Mouse (Mus musculus): ENCODE measurements around the gene Daam2. TPM values are rescaled to one million over a fixed set of nuclear protein-coding genes. Genes with fewer than 3 reads are reported as not detected.

The Daam2 gene
- polyA plus RNA-seq, 1 experiment from 2014 or later: 4.7 TPM

DNA sequence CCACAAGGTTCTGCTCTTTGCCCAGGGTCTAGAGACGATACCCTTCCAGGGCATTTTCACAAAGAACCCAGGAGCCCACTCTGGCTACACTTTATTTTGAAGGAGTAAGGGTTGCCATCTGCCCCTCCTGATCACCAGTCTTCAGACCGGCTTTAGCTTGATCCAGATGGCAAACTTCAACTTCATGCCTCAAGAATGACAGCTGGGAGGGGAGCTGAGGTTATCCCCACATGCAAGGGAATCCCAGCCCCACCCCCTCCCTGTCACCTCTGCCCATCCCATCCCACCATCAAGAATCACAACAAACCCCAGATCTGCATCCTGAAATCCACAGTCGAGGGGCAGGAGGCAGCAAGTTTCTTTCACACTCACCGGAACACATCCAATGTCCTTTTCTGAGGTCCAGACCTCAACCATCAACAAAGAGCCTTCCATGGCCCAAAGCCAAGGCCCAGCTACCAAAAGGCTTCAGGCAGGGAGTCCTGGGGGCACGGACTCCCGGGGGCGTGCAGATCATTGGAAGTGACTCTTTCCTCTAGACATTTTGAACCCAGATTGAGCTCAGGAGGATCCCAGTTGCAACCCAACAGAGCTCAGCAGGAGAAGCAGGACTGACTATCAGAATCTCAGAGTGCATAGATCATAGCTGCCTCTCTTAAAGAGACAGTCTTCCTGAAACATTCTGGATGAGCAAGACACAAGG, 35.5 kb downstream of the Daam2 start:
- no peaks in the 10 kb centered on the region for H3K27me3 ChIP-seq (ENCODE audit: insufficient read depth, low read length)
- TF ChIP-seq CTCF (IDR thresholded peaks at IDR 0.05; ENCODE audit: low read depth): no peak
- H3K9ac ChIP-seq (ENCODE audit: low read depth, low read length): no peak overlapping the region
- 51% methylated on average over 7 of the region's 7 CpGs for WGBS
- DNase-seq (ENCODE audit: low spot score) (no peak), ATAC-seq (replicated peaks; ENCODE audit: low FRiP score, low read depth) (no peak)
- no peaks in the 10 kb centered on the region for H3K36me3 ChIP-seq (ENCODE audit: insufficient read depth, low read length)
- no peak overlapping the region for H3K4me3 ChIP-seq (replicated peaks; ENCODE audit: low read depth, low read length)
- H3K4me1 ChIP-seq (replicated peaks; ENCODE audit: insufficient read depth, low read length): no peaks in the 10 kb centered on the region
- H3K27ac ChIP-seq: peak overlapping the region; percentile 42; the same call in 1 of the 2 replicates
- H3K4me2 ChIP-seq (ENCODE audit: low read length): no peak overlapping the region
- H3K9me3 ChIP-seq (replicated peaks; ENCODE audit: low read length): no peaks in the 10 kb centered on the region

DNA sequence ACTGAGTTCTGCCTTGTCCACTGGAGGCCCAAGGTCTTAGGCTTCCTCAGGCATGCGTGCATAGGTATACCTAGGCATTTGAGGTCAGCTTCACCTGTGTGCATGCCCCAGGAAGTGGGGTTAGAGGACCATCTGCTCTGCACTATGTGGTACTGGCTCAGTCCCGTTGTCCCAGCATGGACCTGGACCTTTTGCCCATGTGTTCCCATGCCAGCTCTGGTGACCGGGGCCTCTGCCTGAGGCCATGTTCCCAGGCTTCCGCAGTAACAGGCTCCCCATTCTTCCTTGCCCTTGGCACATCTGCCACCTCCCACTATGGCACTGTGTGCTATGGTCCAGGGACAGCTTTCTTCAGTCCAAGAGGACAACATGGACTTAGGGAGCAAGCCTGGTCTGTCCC, 36.1 kb downstream of the Daam2 start:
- no peak overlapping the region for H3K4me2 ChIP-seq (ENCODE audit: low read length)
- H3K4me3 ChIP-seq (replicated peaks; ENCODE audit: low read depth, low read length): no peak overlapping the region
- no peaks in the 10 kb centered on the region for H3K27me3 ChIP-seq (ENCODE audit: insufficient read depth, low read length)
- H3K27ac ChIP-seq: no peak overlapping the region
- WGBS: 96% methylated on average over 4 of the region's 4 CpGs
- H3K9ac ChIP-seq (ENCODE audit: low read depth, low read length): no peak overlapping the region
- ATAC-seq (replicated peaks; ENCODE audit: low FRiP score, low read depth) (no peak), DNase-seq (ENCODE audit: low spot score) (no peak)
- H3K4me1 ChIP-seq (replicated peaks; ENCODE audit: insufficient read depth, low read length): no peaks in the 10 kb centered on the region
- TF ChIP-seq CTCF (IDR thresholded peaks at IDR 0.05; ENCODE audit: low read depth): no peak
- no peaks in the 10 kb centered on the region for H3K36me3 ChIP-seq (ENCODE audit: insufficient read depth, low read length)
- no peaks in the 10 kb centered on the region for H3K9me3 ChIP-seq (replicated peaks; ENCODE audit: low read length)

DNA sequence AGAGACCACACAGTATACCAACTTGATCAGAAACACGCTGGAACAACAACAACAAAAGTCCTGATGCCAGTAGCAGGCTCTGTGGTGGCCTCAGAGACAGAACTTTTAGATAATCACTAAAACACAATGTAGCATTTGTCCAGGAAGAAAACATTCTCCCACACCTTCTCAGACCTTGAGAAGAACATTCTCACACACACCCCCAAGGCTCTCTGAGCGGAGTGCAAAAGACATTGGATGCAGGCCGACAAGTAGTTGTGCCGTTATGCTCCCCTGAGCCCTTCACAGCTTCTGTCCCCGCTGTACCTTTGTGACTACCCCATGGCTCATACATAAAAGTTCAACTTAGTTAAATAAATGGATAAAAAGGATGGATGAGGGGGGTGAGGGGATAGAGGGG, 37.6 kb downstream of the Daam2 start:
- no peak for ATAC-seq (replicated peaks; ENCODE audit: low FRiP score, low read depth)
- WGBS: 84% methylated on average over 5 of the region's 5 CpGs

GRCm38 (mm10) chr17:49525911-49526310, 38.2 kb downstream of the Daam2 start:
- H3K4me1 ChIP-seq (replicated peaks; ENCODE audit: insufficient read depth, low read length): no peaks in the 10 kb centered on the region
- 91% methylated on average over 4 of the region's 4 CpGs for WGBS
- TF ChIP-seq CTCF (IDR thresholded peaks at IDR 0.05; ENCODE audit: low read depth): no peak

More for the DNA sequence above, 37.6 kb downstream of the Daam2 start:
- no peak for TF ChIP-seq CTCF (IDR thresholded peaks at IDR 0.05; ENCODE audit: low read depth)
- Histone ChIP-seq H3K27ac (no peak overlapping the region), H3K4me3 (replicated peaks; ENCODE audit: low read depth, low read length) (no peak overlapping the region), H3K9me3 (replicated peaks; ENCODE audit: low read length) (no peaks in the 10 kb centered on the region), H3K27me3 (ENCODE audit: insufficient read depth, low read length) (no peaks in the 10 kb centered on the region), H3K9ac (ENCODE audit: low read depth, low read length) (no peak overlapping the region), H3K4me2 (ENCODE audit: low read length) (no peak overlapping the region), H3K36me3 (ENCODE audit: insufficient read depth, low read length) (no peaks in the 10 kb centered on the region), H3K4me1 (replicated peaks; ENCODE audit: insufficient read depth, low read length) (no peaks in the 10 kb centered on the region)
- DNase-seq (ENCODE audit: low spot score): no peak

DNA sequence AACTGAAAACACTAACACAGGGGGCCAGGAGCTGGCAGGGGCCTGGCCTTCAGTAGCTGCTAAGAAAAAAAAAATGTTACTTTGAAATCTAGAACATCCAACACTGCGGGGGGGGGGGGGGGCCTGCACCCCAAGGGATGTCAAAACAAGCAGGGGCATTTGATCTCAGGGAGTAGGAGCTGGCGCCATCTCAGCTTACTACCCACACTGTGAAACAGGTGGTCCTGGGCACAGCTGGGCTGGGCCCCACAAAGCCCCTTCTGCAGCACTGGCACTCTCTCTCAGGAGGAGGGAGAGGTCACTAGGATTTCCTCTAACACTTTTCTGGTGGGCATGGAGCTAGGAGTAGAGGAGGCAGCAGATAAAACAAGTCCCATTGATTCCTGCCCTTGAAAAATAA, 39.6 kb downstream of the Daam2 start:
- TF ChIP-seq CTCF (IDR thresholded peaks at IDR 0.05; ENCODE audit: low read depth): no peak
- Histone ChIP-seq H3K27me3 (ENCODE audit: insufficient read depth, low read length) (no peaks in the 10 kb centered on the region), H3K9ac (ENCODE audit: low read depth, low read length) (no peak overlapping the region), H3K9me3 (replicated peaks; ENCODE audit: low read length) (no peaks in the 10 kb centered on the region), H3K27ac (no peak overlapping the region), H3K4me1 (replicated peaks; ENCODE audit: insufficient read depth, low read length) (0 out of 2 replicates have a peak, but pooled peaks cover 3% of the 10 kb centered on the region), H3K36me3 (ENCODE audit: insufficient read depth, low read length) (no peaks in the 10 kb centered on the region), H3K4me3 (replicated peaks; ENCODE audit: low read depth, low read length) (no peak overlapping the region), H3K4me2 (ENCODE audit: low read length) (no peak overlapping the region)
- 31% methylated on average over 2 of the region's 2 CpGs for WGBS
- DNase-seq (ENCODE audit: low spot score) (peak; percentile 54), ATAC-seq (replicated peaks; ENCODE audit: low FRiP score, low read depth) (no peak)

More at GRCm38 (mm10) chr17:49525911-49526310, 38.2 kb downstream of the Daam2 start:
- ATAC-seq (replicated peaks; ENCODE audit: low FRiP score, low read depth) (no peak), DNase-seq (ENCODE audit: low spot score) (no peak)
- H3K9me3 ChIP-seq (replicated peaks; ENCODE audit: low read length): no peaks in the 10 kb centered on the region
- H3K9ac ChIP-seq (ENCODE audit: low read depth, low read length): no peak overlapping the region
- no peaks in the 10 kb centered on the region for H3K36me3 ChIP-seq (ENCODE audit: insufficient read depth, low read length)
- no peaks in the 10 kb centered on the region for H3K27me3 ChIP-seq (ENCODE audit: insufficient read depth, low read length)
- no peak overlapping the region for H3K4me3 ChIP-seq (replicated peaks; ENCODE audit: low read depth, low read length)
- H3K27ac ChIP-seq: no peak overlapping the region
- no peak overlapping the region for H3K4me2 ChIP-seq (ENCODE audit: low read length)

GRCm38 (mm10) chr17:49522435-49522834, 41.7 kb downstream of the Daam2 start:
- ATAC-seq (replicated peaks; ENCODE audit: low FRiP score, low read depth) (no peak), DNase-seq (ENCODE audit: low spot score) (no peak)
- no peak overlapping the region for H3K9ac ChIP-seq (ENCODE audit: low read depth, low read length)
- no peaks in the 10 kb centered on the region for H3K27me3 ChIP-seq (ENCODE audit: insufficient read depth, low read length)
- no peaks in the 10 kb centered on the region for H3K36me3 ChIP-seq (ENCODE audit: insufficient read depth, low read length)
- no peak for TF ChIP-seq CTCF (IDR thresholded peaks at IDR 0.05; ENCODE audit: low read depth)
- no peaks in the 10 kb centered on the region for H3K9me3 ChIP-seq (replicated peaks; ENCODE audit: low read length)
- H3K27ac ChIP-seq: no peak overlapping the region
- H3K4me2 ChIP-seq (ENCODE audit: low read length): no peak overlapping the region
- 0 out of 2 replicates have a peak, but pooled peaks cover 3% of the 10 kb centered on the region for H3K4me1 ChIP-seq (replicated peaks; ENCODE audit: insufficient read depth, low read length)
- WGBS: 37% methylated on average over 2 of the region's 2 CpGs
- H3K4me3 ChIP-seq (replicated peaks; ENCODE audit: low read depth, low read length): no peak overlapping the region
